Mouse (Mus musculus) heart, postnatal 0 days (tissue): ENCODE results near the gene Zcchc14. TPM values are rescaled to one million over a fixed set of nuclear protein-coding genes. Genes with fewer than 3 reads are reported as not detected.

Source experiments
- ATAC-seq: fragments of 200-750 bp; cut with Nextera tagmentation; 2 replicates; pipeline ENCODE4 v1.8.0; 2017; ENCODE audit warnings: low read depth, moderate number of reproducible peaks, moderate library complexity; ENCODE audit not compliant: insufficient read depth
- DNase-seq: peaks from one replicate; pipeline ENCODE4 v3.0.0-alpha.2; 2016; ENCODE audit warnings: low spot score
- H3K27ac ChIP-seq: fragments of 300-500 bp; sonication (generic); 2 replicates; pipeline ENCODE4 v1.5.1; 2014; ENCODE audit warnings: low read depth, mild to moderate bottlenecking
- H3K27me3 ChIP-seq: fragments of 300-500 bp; sonication (generic); 2 replicates; pipeline ENCODE4 v1.6.1; 2014; ENCODE audit warnings: low read length, mixed read lengths; ENCODE audit not compliant: control insufficient read depth, insufficient read depth
- H3K36me3 ChIP-seq: fragments of 300-500 bp; sonication (generic); replicated peaks from 2 replicates; pipeline ENCODE4 v1.6.1; 2014; ENCODE audit warnings: low read length, mixed read lengths; ENCODE audit not compliant: control insufficient read depth, insufficient read depth
- H3K4me1 ChIP-seq: fragments of 300-500 bp; sonication (generic); 2 replicates; pipeline ENCODE4 v1.6.1; 2014; ENCODE audit warnings: antibody characterized with exemption; ENCODE audit not compliant: control insufficient read depth, insufficient read depth
- H3K4me2 ChIP-seq: fragments of 300-500 bp; sonication (generic); 2 replicates; pipeline ENCODE4 v1.6.1; 2014; ENCODE audit warnings: low read depth, mild to moderate bottlenecking, low read length, moderate library complexity
- H3K4me3 ChIP-seq: fragments of 300-500 bp; sonication (generic); 2 replicates; pipeline ENCODE4 v1.5.1; 2014; ENCODE audit warnings: low read depth, low read length
- H3K9ac ChIP-seq: fragments of 300-500 bp; sonication (generic); replicated peaks from 2 replicates; pipeline ENCODE4 v1.6.1; 2014; ENCODE audit warnings: low read depth, low read length, mixed read lengths
- H3K9me3 ChIP-seq: fragments of 300-500 bp; sonication (generic); replicated peaks from 2 replicates; pipeline ENCODE4 v1.6.1; 2016; ENCODE audit warnings: low read length; ENCODE audit not compliant: control insufficient read depth
- CTCF ChIP-seq: IDR thresholded peaks from 2 replicates; pipeline ENCODE4 v1.5.1; 2016; ENCODE audit warnings: antibody characterized with exemption, control low read depth, low read depth
- EP300 ChIP-seq: IDR thresholded peaks from 2 replicates; pipeline ENCODE4 v1.6.1; 2016; ENCODE audit warnings: antibody characterized with exemption, low read depth
- WGBS: fragments of 180-500 bp; shearing (Covaris S2); extraction: QIAGEN DNeasy Blood & Tissue Kit; methylation state at CpG from one replicate; pipeline ENCODE4 v1.1.7; 2014; 5-methylcytosine and 5-hydroxymethylcytosine counted together
- polyA plus RNA-seq: library from polyadenylated mRNA; unstranded; fragments of >200 nt; fragmentation: Nextera tagmentation; extraction: Ambion mirVana; gene quantifications from 2 replicates; pipeline ENCODE4 v1.2.1, GENCODE M21; 2015
- total RNA-seq: library from RNA; depleted of rRNA; stranded (reverse); fragments of >200 nt; gene quantifications from 2 replicates; pipeline ENCODE4 v1.2.3, GENCODE M21; 2014; ENCODE audit warnings: low replicate concordance

Zcchc14 gene
- total and polyA plus RNA-seq, 2 experiments from 2014 or later = 5.6 to 18.1 TPM

DNA sequence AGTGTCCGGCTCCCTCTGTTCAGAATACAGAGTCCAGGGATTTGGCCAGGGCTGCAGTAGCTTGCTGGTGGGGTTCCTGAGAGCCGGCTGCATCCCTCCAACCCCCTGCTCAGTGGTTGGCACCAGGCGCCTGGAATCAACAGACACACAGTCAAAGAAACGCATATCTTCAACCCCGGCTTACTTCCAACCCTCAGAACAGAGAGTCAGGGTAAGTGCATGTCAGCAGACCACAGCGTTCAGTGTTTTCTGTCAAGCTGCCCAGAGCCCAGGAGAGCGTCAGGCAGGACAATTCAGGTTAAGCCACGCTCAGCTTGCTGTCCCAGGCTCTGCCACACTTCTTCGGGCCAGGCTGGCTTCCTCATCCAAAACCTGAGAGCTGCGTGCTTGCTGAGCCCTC lies 28.8 kb upstream of the Zcchc14 start:
- ATAC-seq (no peak), DNase-seq (no peak)
- Histone ChIP-seq H3K9ac (no peak overlapping the region), H3K9me3 (no peaks in the 10 kb centered on the region), H3K4me1 (no peaks in the 10 kb centered on the region), H3K4me2 (no peak overlapping the region), H3K36me3 (no peaks in the 10 kb centered on the region), H3K27me3 (0 out of 2 replicates have a peak, but pooled peaks cover 6% of the 10 kb centered on the region), H3K27ac (no peak overlapping the region), H3K4me3 (no peak overlapping the region)
- no peak for TF ChIP-seq EP300
- TF ChIP-seq CTCF = no peak
- WGBS = 35% methylated on average over 10 of the region's 10 CpGs

- H3K27me3 ChIP-seq = 0 out of 2 replicates have a peak, but pooled peaks cover 6% of the 10 kb centered on the region
- H3K27ac ChIP-seq = no peak overlapping the region
- no peaks in the 10 kb centered on the region for H3K4me1 ChIP-seq
- no peak for ATAC-seq
- DNase-seq = no peak
- H3K9ac ChIP-seq = no peak overlapping the region
- H3K4me3 ChIP-seq = no peak overlapping the region
- H3K4me2 ChIP-seq = no peak overlapping the region
- TF ChIP-seq EP300 = no peak
- 74% methylated on average over 4 of the region's 4 CpGs for WGBS
- no peaks in the 10 kb centered on the region for H3K36me3 ChIP-seq
- H3K9me3 ChIP-seq = no peaks in the 10 kb centered on the region
Observed at GRCm38 (mm10) chr8:121680896-121681295, 28.2 kb upstream of the Zcchc14 start.

- TF ChIP-seq EP300 (no peak), CTCF (no peak)
- ATAC-seq (no peak), DNase-seq (no peak)
- no peak overlapping the region for H3K9ac ChIP-seq
- H3K4me2 ChIP-seq = no peak overlapping the region
- H3K9me3 ChIP-seq = no peaks in the 10 kb centered on the region
- no peaks in the 10 kb centered on the region for H3K36me3 ChIP-seq
- H3K27me3 ChIP-seq = 0 out of 2 replicates have a peak, but pooled peaks cover 6% of the 10 kb centered on the region
- no peaks in the 10 kb centered on the region for H3K4me1 ChIP-seq
- H3K27ac ChIP-seq = no peak overlapping the region
- no peak overlapping the region for H3K4me3 ChIP-seq
- WGBS = 58% methylated on average over 5 of the region's 5 CpGs
Observed at GRCm38 (mm10) chr8:121678696-121679095, 26.0 kb upstream of the Zcchc14 start.

DNA sequence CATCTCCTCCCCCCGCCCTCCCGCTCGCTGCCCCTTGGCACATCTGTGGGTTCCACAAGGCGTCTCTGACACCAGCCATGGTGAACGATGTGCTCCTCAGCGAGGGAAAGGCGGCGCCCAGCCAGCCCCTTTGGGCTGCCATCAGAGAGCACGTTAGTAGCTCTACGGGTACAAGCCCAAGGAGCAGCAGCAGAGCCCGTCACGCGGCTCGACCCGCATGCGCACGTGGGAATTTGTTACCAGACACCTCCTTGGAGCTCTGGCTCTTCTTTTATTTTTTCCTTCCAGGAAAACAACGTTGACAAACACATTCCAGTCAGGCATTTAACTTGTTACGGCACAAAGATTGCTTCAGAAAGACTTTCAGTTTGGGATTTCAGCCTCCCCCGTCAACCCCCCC lies 23.0 kb upstream of the Zcchc14 start:
- ATAC-seq = no peak
- H3K4me2 ChIP-seq = no peak overlapping the region
- H3K27ac ChIP-seq = no peak overlapping the region
- no peaks in the 10 kb centered on the region for H3K27me3 ChIP-seq
- H3K36me3 ChIP-seq = no peaks in the 10 kb centered on the region
- H3K4me1 ChIP-seq = no peaks in the 10 kb centered on the region
- TF ChIP-seq EP300 (no peak), CTCF (no peak)
- H3K9me3 ChIP-seq = no peaks in the 10 kb centered on the region
- DNase-seq = no peak
- 47% methylated on average over 20 of the region's 20 CpGs for WGBS
- H3K4me3 ChIP-seq = no peak overlapping the region
- H3K9ac ChIP-seq = no peak overlapping the region

DNA sequence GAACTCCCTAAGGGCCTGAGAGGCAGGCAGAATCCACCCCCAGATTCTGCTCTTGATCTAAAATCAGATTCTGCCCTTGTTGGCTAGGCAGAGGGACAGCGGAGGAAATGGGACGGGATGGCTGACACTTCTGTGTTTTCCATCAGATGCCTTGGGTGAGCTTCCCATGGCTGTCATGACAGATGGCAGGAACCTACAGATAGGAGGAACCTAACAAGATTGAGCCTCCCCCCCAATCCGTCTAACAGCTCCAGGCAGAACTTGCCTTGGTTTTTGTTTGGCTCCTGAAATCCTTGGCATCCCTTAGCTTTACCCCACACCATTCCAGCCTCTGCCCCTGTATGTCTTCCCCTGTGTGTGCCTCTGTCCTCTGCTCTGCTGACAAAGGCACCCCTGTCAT lies 22.5 kb upstream of the Zcchc14 start:
- Histone ChIP-seq H3K36me3 (no peaks in the 10 kb centered on the region), H3K27ac (no peak overlapping the region), H3K9ac (no peak overlapping the region), H3K27me3 (no peaks in the 10 kb centered on the region), H3K4me2 (no peak overlapping the region), H3K9me3 (no peaks in the 10 kb centered on the region), H3K4me3 (no peak overlapping the region), H3K4me1 (no peaks in the 10 kb centered on the region)
- no peak for TF ChIP-seq CTCF
- 56% methylated on average over 3 of the region's 3 CpGs for WGBS
- ATAC-seq (no peak), DNase-seq (no peak)

GRCm38 (mm10) chr8:121674524-121674923 lies 21.8 kb upstream of the Zcchc14 start:
- H3K4me2 ChIP-seq = no peak overlapping the region
- no peaks in the 10 kb centered on the region for H3K36me3 ChIP-seq
- no peaks in the 10 kb centered on the region for H3K4me1 ChIP-seq
- TF ChIP-seq EP300 (no peak), CTCF (peak; percentile 33; the same call in 1 of the 2 replicates)
- DNase-seq (no peak), ATAC-seq (no peak)
- 58% methylated on average over 5 of the region's 5 CpGs for WGBS
- no peak overlapping the region for H3K27ac ChIP-seq
- H3K9ac ChIP-seq = no peak overlapping the region
- no peak overlapping the region for H3K4me3 ChIP-seq
- no peaks in the 10 kb centered on the region for H3K27me3 ChIP-seq
- no peaks in the 10 kb centered on the region for H3K9me3 ChIP-seq
